Mouse (Mus musculus) midbrain, embryonic 16.5 days (tissue): ENCODE measurements at regions not wholly inside any gene's neighbourhood (a gene's known extent, or its start where the extent isn't known, plus 50 kb on each side); places are given as distances from the start of the nearest gene placed in this dataset.

ENCODE experiments used
- ATAC-seq: fragments of 200-750 bp; cut with Nextera tagmentation; 2 replicates; pipeline ENCODE4 v1.8.0; 2017; ENCODE audit warnings: moderate TSS enrichment
- H3K27ac ChIP-seq: fragments of 300-500 bp; sonication (generic); 2 replicates; pipeline ENCODE4 v1.5.1; 2014; ENCODE audit warnings: mild to moderate bottlenecking, low read length, mixed read lengths
- H3K27me3 ChIP-seq: fragments of 300-500 bp; sonication (generic); 2 replicates; pipeline ENCODE4 v1.6.1; 2014; ENCODE audit warnings: low read depth, low read length, mixed read lengths; ENCODE audit not compliant: control insufficient read depth, insufficient read depth
- H3K36me3 ChIP-seq: fragments of 300-500 bp; sonication (generic); 2 replicates; pipeline ENCODE4 v1.6.1; 2014; ENCODE audit warnings: mild to moderate bottlenecking, low read length, moderate library complexity, mixed read lengths; ENCODE audit not compliant: control insufficient read depth, insufficient read depth
- H3K4me1 ChIP-seq: fragments of 300-500 bp; sonication (generic); 2 replicates; pipeline ENCODE4 v1.6.1; 2014; ENCODE audit warnings: mild to moderate bottlenecking, low read length, mixed read lengths; ENCODE audit not compliant: control insufficient read depth, insufficient read depth
- H3K4me2 ChIP-seq: fragments of 300-500 bp; sonication (generic); 2 replicates; pipeline ENCODE4 v1.6.1; 2014; ENCODE audit warnings: mild to moderate bottlenecking, low read length, mixed read lengths
- H3K4me3 ChIP-seq: fragments of 300-500 bp; sonication (generic); 2 replicates; pipeline ENCODE4 v1.5.1; 2014; ENCODE audit warnings: low read depth, mild to moderate bottlenecking, low read length, moderate library complexity, mixed read lengths
- H3K9ac ChIP-seq: fragments of 300-500 bp; sonication (generic); 2 replicates; pipeline ENCODE4 v1.6.1; 2014; ENCODE audit warnings: low read depth, low read length, mixed read lengths
- H3K9me3 ChIP-seq: fragments of 300-500 bp; sonication (generic); replicated peaks from 2 replicates; pipeline ENCODE4 v1.6.1; 2014; ENCODE audit warnings: mild to moderate bottlenecking, low read length, mixed read lengths; ENCODE audit not compliant: control insufficient read depth, poor library complexity, severe bottlenecking
- WGBS: fragments of 180-500 bp; shearing (Covaris S2); extraction: QIAGEN DNeasy Blood & Tissue Kit; methylation state at CpG from one replicate; pipeline ENCODE4 v1.1.7; 2014; 5-methylcytosine and 5-hydroxymethylcytosine counted together

GRCm38 (mm10) chr14:24731872-24732525 is 245.1 kb downstream of the Rps24 start:
- Histone ChIP-seq H3K27ac (peak overlapping the region; percentile 74), H3K4me3 (no peak overlapping the region), H3K9me3 (no peaks in the 10 kb centered on the region), H3K4me1 (peaks cover 11% of the 10 kb centered on the region; the same call in 1 of the 2 replicates), H3K36me3 (no peaks in the 10 kb centered on the region), H3K27me3 (no peaks in the 10 kb centered on the region), H3K9ac (no peak overlapping the region), H3K4me2 (no peak overlapping the region)
- ATAC-seq = peak; percentile 87
- 44% methylated on average over 5 of the region's 5 CpGs for WGBS

GRCm38 (mm10) chr14:24733326-24733725 is 246.4 kb downstream of the Rps24 start:
- Histone ChIP-seq H3K9ac (no peak overlapping the region), H3K9me3 (no peaks in the 10 kb centered on the region), H3K36me3 (no peaks in the 10 kb centered on the region), H3K27ac (no peak overlapping the region), H3K4me2 (no peak overlapping the region), H3K27me3 (no peaks in the 10 kb centered on the region), H3K4me3 (no peak overlapping the region), H3K4me1 (peaks cover 11% of the 10 kb centered on the region; the same call in 1 of the 2 replicates)
- ATAC-seq = no peak
- WGBS = 94% methylated on average over 7 of the region's 7 CpGs

GRCm38 (mm10) chr14:24738869-24739268 is 251.9 kb downstream of the Rps24 start:
- Histone ChIP-seq H3K27me3 (no peaks in the 10 kb centered on the region), H3K9me3 (no peaks in the 10 kb centered on the region)

GRCm38 (mm10) chr14:24744451-24744850 is 257.5 kb downstream of the Rps24 start:
- H3K27ac ChIP-seq = no peak overlapping the region
- no peak overlapping the region for H3K9ac ChIP-seq
- H3K27me3 ChIP-seq = no peaks in the 10 kb centered on the region
- no peak overlapping the region for H3K4me3 ChIP-seq
- no peak overlapping the region for H3K4me2 ChIP-seq
- no peak for ATAC-seq
- 51% methylated on average over 2 of the region's 2 CpGs for WGBS
- peaks cover 9% of the 10 kb centered on the region for H3K4me1 ChIP-seq
- H3K9me3 ChIP-seq = no peaks in the 10 kb centered on the region
- H3K36me3 ChIP-seq = no peaks in the 10 kb centered on the region

More at GRCm38 (mm10) chr14:24738869-24739268, 251.9 kb downstream of the Rps24 start:
- Histone ChIP-seq H3K27ac (no peak overlapping the region), H3K36me3 (no peaks in the 10 kb centered on the region), H3K9ac (no peak overlapping the region), H3K4me1 (no peaks in the 10 kb centered on the region), H3K4me2 (no peak overlapping the region), H3K4me3 (no peak overlapping the region)
- no peak for ATAC-seq

- 49% methylated on average over 3 of the region's 3 CpGs for WGBS
- Histone ChIP-seq H3K36me3 (no peaks in the 10 kb centered on the region), H3K9me3 (no peaks in the 10 kb centered on the region), H3K27me3 (no peaks in the 10 kb centered on the region), H3K4me2 (no peak overlapping the region), H3K27ac (no peak overlapping the region), H3K9ac (no peak overlapping the region), H3K4me3 (no peak overlapping the region), H3K4me1 (peaks cover 9% of the 10 kb centered on the region)
- ATAC-seq = no peak
Observed at GRCm38 (mm10) chr14:24745730-24746129, 258.8 kb downstream of the Rps24 start.

DNA sequence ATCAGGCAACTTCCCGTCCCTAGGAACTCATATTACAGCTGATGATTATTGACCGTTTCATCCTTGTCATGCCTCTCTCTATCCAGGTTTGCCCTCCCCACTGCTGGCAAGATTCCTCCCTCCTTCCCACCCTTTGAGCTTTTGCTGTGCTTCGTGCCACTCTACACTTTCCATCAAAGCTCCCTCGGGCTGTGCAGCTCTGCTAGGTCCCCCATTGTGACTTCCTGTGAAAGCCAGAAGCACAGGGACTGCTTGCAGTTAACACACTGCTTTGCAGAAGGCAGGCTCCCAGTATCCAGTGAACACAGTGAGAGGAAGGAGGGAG is 260.5 kb downstream of the Rps24 start:
- H3K4me1 ChIP-seq = peaks cover 9% of the 10 kb centered on the region
- no peaks in the 10 kb centered on the region for H3K9me3 ChIP-seq
- WGBS = 57% methylated on average over 4 of the region's 4 CpGs
- no peak overlapping the region for H3K4me2 ChIP-seq
- no peak overlapping the region for H3K4me3 ChIP-seq
- H3K9ac ChIP-seq = no peak overlapping the region
- H3K36me3 ChIP-seq = no peaks in the 10 kb centered on the region
- ATAC-seq = 0 out of 2 replicates have a peak, but pooled peaks have one; percentile 44
- no peak overlapping the region for H3K27ac ChIP-seq
- H3K27me3 ChIP-seq = no peaks in the 10 kb centered on the region

- Histone ChIP-seq H3K27me3 (no peaks in the 10 kb centered on the region), H3K9ac (no peak overlapping the region), H3K4me1 (peaks cover 9% of the 10 kb centered on the region), H3K27ac (no peak overlapping the region), H3K4me2 (no peak overlapping the region), H3K9me3 (no peaks in the 10 kb centered on the region), H3K4me3 (no peak overlapping the region), H3K36me3 (no peaks in the 10 kb centered on the region)
- 64% methylated on average over 7 of the region's 7 CpGs for WGBS
- no peak for ATAC-seq
Observed at GRCm38 (mm10) chr14:24747796-24748496, 261.0 kb downstream of the Rps24 start.

DNA sequence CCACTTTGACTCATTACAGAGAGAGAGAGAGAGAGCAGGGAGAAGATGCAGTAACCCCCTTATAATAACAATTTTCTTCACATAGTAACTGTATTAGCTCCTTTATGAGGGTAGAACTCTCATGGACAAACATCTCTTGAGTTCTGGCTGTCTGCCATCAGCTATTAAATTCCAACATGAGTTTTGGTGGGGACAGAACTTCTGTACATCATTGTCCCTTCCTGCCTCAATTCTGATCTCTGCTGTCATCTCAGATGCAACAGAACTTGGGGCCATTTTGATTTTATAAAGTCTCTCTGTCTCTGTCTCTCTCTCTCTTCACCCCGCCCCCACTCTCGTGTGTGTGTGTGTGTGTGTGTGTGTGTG is 261.6 kb downstream of the Rps24 start:
- Histone ChIP-seq H3K27ac (no peak overlapping the region), H3K4me1 (peaks cover 9% of the 10 kb centered on the region), H3K4me3 (no peak overlapping the region), H3K9ac (no peak overlapping the region), H3K36me3 (no peaks in the 10 kb centered on the region), H3K27me3 (no peaks in the 10 kb centered on the region), H3K4me2 (no peak overlapping the region), H3K9me3 (no peaks in the 10 kb centered on the region)
- WGBS = 88% methylated on average over 2 of the region's 2 CpGs
- ATAC-seq = no peak

GRCm38 (mm10) chr14:24749313-24749712 is 262.4 kb downstream of the Rps24 start:
- H3K27ac ChIP-seq = no peak overlapping the region
- H3K4me3 ChIP-seq = no peak overlapping the region
- H3K9ac ChIP-seq = no peak overlapping the region
- 0 out of 2 replicates have a peak, but pooled peaks have one; percentile 25 for ATAC-seq
- no peaks in the 10 kb centered on the region for H3K36me3 ChIP-seq
- H3K4me1 ChIP-seq = peaks cover 9% of the 10 kb centered on the region
- no peak overlapping the region for H3K4me2 ChIP-seq
- H3K27me3 ChIP-seq = no peaks in the 10 kb centered on the region
- H3K9me3 ChIP-seq = no peaks in the 10 kb centered on the region
- 60% methylated on average over 9 of the region's 9 CpGs for WGBS
